Comparison of ENCODE assay signal across 19 mouse cellular contexts in genomic region chr1:90793368-90793767, GRCm38 (mm10). TPM values are rescaled to one million over a fixed set of nuclear protein-coding genes. Genes with fewer than 3 reads are reported as not detected.
DNase-seq lines count a peak whose midpoint lies in the region; ATAC-seq and TF ChIP-seq lines count a peak whose summit lies in the region.
"Had no signal": no experiment of that assay in that cellular context is flagged by ENCODE, and none has a peak within 500 bp of the region (broad histone marks: within the 10 kb centered on the region; RNA-seq: fewer than 3 reads in every experiment).

No protein-coding gene starts in this region.

- no peaks in the 10 kb centered on the region for H3K9me3 ChIP-seq in heart, postnatal 0 days (replicated peaks; ENCODE audit: control insufficient read depth, low read length)
- no peaks in the 10 kb centered on the region for H3K9me3 ChIP-seq in CH12.LX (replicated peaks; ENCODE audit: low read length)
- H3K9me3 ChIP-seq: embryonic facial prominence, embryonic 10.5 days; forebrain, embryonic 15.5 days; hindbrain, embryonic 10.5 days; midbrain, embryonic 12.5 days had no signal

- no peaks in the 10 kb centered on the region for H3K27me3 ChIP-seq in heart, postnatal 0 days (ENCODE audit: control insufficient read depth, insufficient read depth, low read length)
- H3K27me3 ChIP-seq in CH12.LX (replicated peaks), result peaks cover 79% of the 10 kb centered on the region
- H3K27me3 ChIP-seq: forebrain, embryonic 15.5 days; midbrain, embryonic 12.5 days had no signal

- no peak overlapping the region for H3K4me3 ChIP-seq in heart, postnatal 0 days (ENCODE audit: low read depth, low read length)
- H3K4me3 ChIP-seq in CH12.LX (replicated peaks in 1 of 3; ENCODE audit: low read depth in 2 of 3, low read length in 2 of 3, poor library complexity in 1 of 3), result no peak overlapping the region
- H3K4me3 ChIP-seq: embryonic facial prominence, embryonic 10.5 days; forebrain, embryonic 15.5 days; hindbrain, embryonic 10.5 days; midbrain, embryonic 12.5 days had no signal

- in situ Hi-C loops in CH12.LX (cut with MboI; ENCODE audit: low pct_ligation_motif_present, low pct_unique_long_range_greater_than_20kb, low sequenced_read_pairs), result no loop called here

- H3K4me2 ChIP-seq in heart, postnatal 0 days (ENCODE audit: low read depth, low read length), result no peak overlapping the region
- H3K4me2 ChIP-seq in CH12.LX (ENCODE audit: insufficient read depth, low read depth, poor library complexity, severe bottlenecking), result no peak overlapping the region
- H3K4me2 ChIP-seq: forebrain, embryonic 15.5 days; midbrain, embryonic 12.5 days had no signal

- no peak for TF ChIP-seq RAD21 in CH12.LX (IDR thresholded peaks at IDR 0.05; ENCODE audit: low read depth, low read length)

- dilution Hi-C loops in CH12.LX (cut with MboI; ENCODE audit: extremely low pct_ligation_motif_present, extremely low pct_unique_long_range_greater_than_20kb, low sequenced_read_pairs), result no loop called here

- no peak for ATAC-seq in heart, postnatal 0 days (ENCODE audit: insufficient read depth, low read depth)
- ATAC-seq: forebrain, embryonic 15.5 days; hindbrain, embryonic 16.5 days had no signal

- peak; percentile 14 for TF ChIP-seq CTCF in heart, postnatal 0 days (IDR thresholded peaks at IDR 0.05; ENCODE audit: low read depth)
- TF ChIP-seq CTCF in CH12.LX (conservative IDR thresholded peaks at IDR 0.05 in 1 of 2, IDR thresholded peaks at IDR 0.05 in 1 of 2; ENCODE audit: low read depth in 2 of 2, low read length in 2 of 2), result peak in 1 of 2 experiments; percentile 14; a peak in 1 of 4 replicates

- H3K79me2 ChIP-seq in CH12.LX (replicated peaks; ENCODE audit: control insufficient read depth, extremely low read depth, insufficient read depth, poor library complexity, severe bottlenecking), result no peaks in the 10 kb centered on the region

- 0 out of 2 replicates have a peak, but pooled peaks cover 4% of the 10 kb centered on the region for H3K36me3 ChIP-seq in heart, postnatal 0 days (replicated peaks; ENCODE audit: control insufficient read depth, insufficient read depth, low read length)
- no peaks in the 10 kb centered on the region for H3K36me3 ChIP-seq in CH12.LX (replicated peaks in 1 of 2; ENCODE audit: control insufficient read depth in 1 of 2, insufficient read depth in 1 of 2, low read length in 1 of 2)
- H3K36me3 ChIP-seq: embryonic facial prominence, embryonic 10.5 days; forebrain, embryonic 15.5 days; hindbrain, embryonic 10.5 days; midbrain, embryonic 12.5 days had no signal

- WGBS in heart, postnatal 0 days, result 92% methylated on average over 4 of the region's 4 CpGs

- H3K27ac ChIP-seq in heart, postnatal 0 days (ENCODE audit: low read depth), result no peak overlapping the region
- no peak overlapping the region for H3K27ac ChIP-seq in CH12.LX (ENCODE audit: insufficient read depth, low read depth)
- H3K27ac ChIP-seq: embryonic facial prominence, embryonic 10.5 days; forebrain, embryonic 15.5 days; hindbrain, embryonic 10.5 days; midbrain, embryonic 12.5 days had no signal

- intact Hi-C loops in heart, postnatal 25 days (cut with DNase I), result no loop called here

- no peak for TF ChIP-seq EP300 in heart, postnatal 0 days (IDR thresholded peaks at IDR 0.05; ENCODE audit: low read depth)
- TF ChIP-seq EP300 in CH12.LX (IDR thresholded peaks at IDR 0.05; ENCODE audit: low read length), result no peak

- DNase-seq in heart, postnatal 0 days (ENCODE audit: low spot score), result no peak
- no peak for DNase-seq in heart, postnatal 25 days (ENCODE audit: low spot score)
- DNase-seq in 3T3-L1 (ENCODE audit: low read depth, low spot score) (peak; percentile 36), CH12.LX (ENCODE audit: extremely low read depth) (peak; percentile 6), ZHBTc4 (ENCODE audit: low read depth, low spot score) (peak; percentile 36)
- DNase-seq in layer of hippocampus, adult 11-12 months (ENCODE audit: low spot score), result no peak
- DNase-seq in B cell, adult 2 months, result no peak
- DNase-seq: adrenal gland, postnatal 36 days; cerebellum, adult 9-10 months; gastrocnemius, postnatal 25 days; kidney, adult 11 months; lung, postnatal 10 days; right cerebral cortex, postnatal 14 days had no signal

- H3K4me1 ChIP-seq in heart, postnatal 0 days (ENCODE audit: control insufficient read depth, insufficient read depth), result peaks cover 8% of the 10 kb centered on the region
- H3K4me1 ChIP-seq in CH12.LX (ENCODE audit: control insufficient read depth in 1 of 2, insufficient read depth in 2 of 2), result no peaks in the 10 kb centered on the region
- H3K4me1 ChIP-seq: forebrain, embryonic 15.5 days; hindbrain, embryonic 10.5 days; midbrain, embryonic 12.5 days had no signal

- TF ChIP-seq POLR2A in CH12.LX (IDR thresholded peaks at IDR 0.05; ENCODE audit: low read depth, low read length), result no peak

- no peak overlapping the region for H3K9ac ChIP-seq in heart, postnatal 0 days (replicated peaks; ENCODE audit: low read depth, low read length)
- no peak overlapping the region for H3K9ac ChIP-seq in CH12.LX (ENCODE audit: insufficient read depth, low read depth)
- H3K9ac ChIP-seq: forebrain, embryonic 15.5 days; midbrain, embryonic 12.5 days had no signal

TF ChIP-seq in CH12.LX, 34 proteins besides CTCF, POLR2A, EP300 and RAD21:
- TF ChIP-seq MXI1 (IDR thresholded peaks at IDR 0.05; ENCODE audit: low read depth, low read length) (no peak), TBP (conservative IDR thresholded peaks at IDR 0.05; ENCODE audit: low read depth, low read length) (no peak), PAX5 (IDR thresholded peaks at IDR 0.05; ENCODE audit: low read length) (no peak), ZKSCAN1 (IDR thresholded peaks at IDR 0.05; ENCODE audit: borderline replicate concordance, low read depth, low read length) (no peak), JUN (IDR thresholded peaks at IDR 0.05; ENCODE audit: insufficient read depth, low read depth, low read length) (no peak), HCFC1 (IDR thresholded peaks at IDR 0.05; ENCODE audit: low read depth, low read length) (no peak), SMC3 (IDR thresholded peaks at IDR 0.05; ENCODE audit: low read depth, low read length) (no peak), USF1 (IDR thresholded peaks at IDR 0.05; ENCODE audit: low read depth, low read length) (no peak), ETS1 (conservative IDR thresholded peaks at IDR 0.05; ENCODE audit: low read depth, low read length) (no peak), JUND (conservative IDR thresholded peaks at IDR 0.05; ENCODE audit: low read depth, low read length) (no peak), MAX (IDR thresholded peaks at IDR 0.05; ENCODE audit: low read length) (no peak), MAFK (IDR thresholded peaks at IDR 0.05; ENCODE audit: insufficient replicate concordance, low read length) (no peak), USF2 (conservative IDR thresholded peaks at IDR 0.05; ENCODE audit: low read depth, low read length) (no peak), CHD1 (IDR thresholded peaks at IDR 0.05; ENCODE audit: low read depth, low read length) (no peak), RCOR1 (conservative IDR thresholded peaks at IDR 0.05; ENCODE audit: low read depth, low read length) (no peak), CHD2 (IDR thresholded peaks at IDR 0.05; ENCODE audit: low read length) (no peak), ZMIZ1 (IDR thresholded peaks at IDR 0.05; ENCODE audit: low read depth, low read length) (no peak)

RNA-seq across cellular contexts. Expression of gene Col6a3, which starts 50.4 kb away (rescaled TPM):
- 81.7 and 110 TPM in 2 replicates for total RNA-seq in heart, postnatal 0 days (2014; rRNA removed; ENCODE audit: low replicate concordance)
- 14.2 and 15.1 TPM in 2 replicates for polyA plus RNA-seq in heart, postnatal 0 days (2015; fragmentation: Nextera tagmentation; extraction: Ambion mirVana)
- 10 to 100 TPM; 55.9 to 70.0 TPM for total RNA-seq in heart, postnatal 25 days (2021)
- under 0.01 and 0.25 TPM in 2 replicates for total RNA-seq in CH12.LX (2012; rRNA removed)
- not detected in 2 replicates for total RNA-seq in CH12.LX (2014; rRNA removed)
- polyA plus RNA-seq in CH12.LX (2012; ENCODE audit: insufficient read length, low read depth), result not detected in 2 replicates
- total RNA-seq: MEL had no signal

Comparison
In these comparisons a context has a peak if more than half of its experiments do, and no peak if none do; other contexts are left out.
1. DNase-seq: peak in 3T3-L1 (single experiment), CH12.LX (single experiment) and ZHBTc4 (single experiment); none in heart, postnatal 0 days (single experiment), heart, postnatal 25 days (single experiment), layer of hippocampus, adult 11-12 months (single experiment) and B cell, adult 2 months (0 of 2).
2. RNA of gene Col6a3, which starts 50.4 kb away (total RNA-seq): 81.7 to 110 TPM in heart, postnatal 0 days and 55.9 to 70.0 TPM in heart, postnatal 25 days; under 0.01 to 0.25 TPM in CH12.LX; every median in the first group is over 10 times any median in the second.